Mouse (Mus musculus) liver, postnatal 0 days (tissue): ENCODE data around the gene Cdkn1a.

Source experiments
- CTCF ChIP-seq: sonication (generic); IDR thresholded peaks from 2 replicates; pipeline ENCODE4 v1.5.1; 2016; ENCODE audit warnings: antibody characterized with exemption, low read depth
- EP300 ChIP-seq: IDR thresholded peaks from 2 replicates; pipeline ENCODE4 v1.6.1; 2016; ENCODE audit warnings: antibody characterized with exemption, low read depth, mild to moderate bottlenecking

- no peak for TF ChIP-seq CTCF
- TF ChIP-seq EP300: no peak
Observed at GRCm38 (mm10) chr17:29084656-29085055, 6.1 kb upstream of the Cdkn1a start.
